Mouse (Mus musculus) MN1 (cell line): ENCODE measurements around the gene Tas2r110.

Experiments used
- DNase-seq: peaks from one replicate; pipeline ENCODE4 v3.0.0-alpha.2; 2016; ENCODE audit warnings: low spot score

The Tas2r110 gene

DNA sequence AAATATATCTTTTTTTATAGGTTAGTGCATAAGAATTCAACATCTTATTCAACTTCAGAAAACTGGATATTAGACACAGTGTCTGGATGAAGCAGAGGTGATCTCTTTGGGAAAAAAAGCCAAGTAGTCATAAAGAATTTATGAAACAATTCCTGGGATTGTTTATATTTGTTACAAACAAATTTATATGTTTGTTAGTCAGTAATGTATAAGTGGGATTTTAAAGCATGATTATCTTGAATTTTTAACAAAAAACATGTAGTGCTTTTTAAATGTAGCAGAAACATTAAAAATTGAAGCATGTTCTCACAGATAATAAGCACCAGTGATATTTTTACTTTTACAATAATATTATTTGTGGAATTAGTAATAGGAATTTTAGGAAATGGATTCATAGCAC, at the start of gene Tas2r110:
Gene Tas2r110 (plus strand): TSS at position 301 of the 400 bp plus-strand sequence.
- DNase-seq = no peak

DNA sequence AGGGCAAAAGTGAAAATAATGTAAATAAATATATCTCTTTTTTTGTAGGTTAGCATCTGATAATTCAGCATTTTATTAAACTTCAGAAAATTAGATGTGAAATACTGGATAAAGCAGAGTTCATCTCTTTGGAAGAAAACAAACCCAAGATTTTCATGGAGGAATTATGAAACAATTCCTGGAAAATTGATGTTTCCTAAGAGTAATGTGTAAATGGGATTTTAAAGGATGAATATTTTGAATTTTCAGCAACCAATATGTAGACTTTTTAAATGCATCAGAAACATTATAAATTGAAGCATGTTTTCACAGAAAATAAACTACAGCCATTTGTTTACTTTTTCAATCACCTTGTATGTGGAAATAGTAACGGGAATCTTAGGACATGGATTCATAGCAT, 21.0 kb upstream of the Tas2r110 start, which contains the start of gene Tas2r123:
Gene Tas2r123 (plus strand): TSS at position 301 of the 400 bp plus-strand sequence.
- DNase-seq = no peak

DNA sequence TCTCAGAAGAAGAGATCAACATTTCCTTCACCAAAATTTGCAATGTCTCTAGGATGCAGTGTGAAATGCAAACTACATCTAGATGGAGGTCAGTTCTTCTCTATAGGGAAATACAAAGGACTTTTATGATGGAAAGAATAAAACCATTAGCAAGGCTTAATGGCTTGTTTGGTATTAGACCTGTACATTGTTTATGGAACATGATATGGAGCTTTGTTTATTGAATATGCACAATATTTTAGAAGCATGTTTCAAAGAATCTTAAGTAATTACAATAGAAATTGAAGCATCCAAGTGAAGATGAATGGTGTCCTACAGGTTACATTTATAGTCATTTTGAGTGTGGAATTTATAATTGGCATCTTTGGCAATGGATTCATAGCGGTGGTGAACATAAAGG, 12.7 kb upstream of the Tas2r110 start, which contains the start of gene Tas2r116:
Gene Tas2r116 (plus strand): TSS at position 301 of the 400 bp plus-strand sequence.
- no peak for DNase-seq

DNA sequence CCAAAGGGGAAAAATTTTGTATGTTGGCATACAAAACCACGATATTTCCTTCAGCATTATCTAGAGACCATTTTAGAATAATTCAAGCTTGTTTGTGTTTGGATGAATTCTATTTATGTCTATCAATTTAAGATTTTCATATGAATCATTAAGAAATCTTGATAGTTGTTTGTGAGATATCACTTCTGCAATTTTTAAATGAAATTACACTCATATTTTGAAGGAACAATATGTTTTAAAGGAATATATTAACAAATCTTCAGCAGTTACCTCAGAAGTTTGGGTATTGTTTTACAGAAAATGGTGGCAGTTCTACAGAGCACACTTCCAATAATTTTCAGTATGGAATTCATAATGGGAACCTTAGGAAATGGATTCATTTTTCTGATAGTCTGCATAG, 24.9 kb downstream of the Tas2r110 start, which contains the start of gene Tas2r113:
Gene Tas2r113 (plus strand): TSS at position 301 of the 400 bp plus-strand sequence.
- no peak for DNase-seq

DNA sequence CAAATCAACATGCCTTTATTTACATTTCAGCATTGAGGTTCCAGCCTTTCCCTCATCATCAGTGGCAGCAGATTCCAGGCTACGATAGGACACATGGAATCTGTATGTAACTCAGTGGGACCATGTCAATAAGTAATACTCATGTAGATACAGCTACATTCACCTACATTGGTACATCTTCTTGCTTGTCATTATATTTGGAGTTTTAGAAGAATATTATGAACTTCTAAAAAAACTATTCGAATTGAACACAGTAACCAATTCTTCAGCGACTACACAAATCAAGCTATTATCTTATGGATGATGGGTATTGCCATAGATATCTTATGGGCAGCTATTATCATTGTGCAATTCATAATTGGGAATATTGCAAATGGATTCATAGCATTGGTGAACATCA, 41.5 kb downstream of the Tas2r110 start, which contains the start of gene Tas2r125:
Gene Tas2r125 (plus strand): TSS at position 301 of the 400 bp plus-strand sequence.
- DNase-seq = no peak
